Mouse (Mus musculus) neutrophil, adult 5-6 weeks (primary cell): Measurements from ENCODE around the gene Samhd1. TPM values are rescaled to one million over a fixed set of nuclear protein-coding genes. Genes with fewer than 3 reads are reported as not detected.

Experiments
- ATAC-seq: fragments of 151-379, 151-347 bp; 2 replicates; pipeline ENCODE4 v1.8.0; 2017; ENCODE audit warnings: mild to moderate bottlenecking, moderate TSS enrichment; ENCODE audit not compliant: insufficient number of reproducible peaks, poor library complexity, low FRiP score, severe bottlenecking; ENCODE audit errors: extremely low read depth
- total RNA-seq: library from RNA; stranded (forward); fragments of 200-1000 nt; gene quantifications from 2 replicates; pipeline ENCODE4 v1.2.3, GENCODE M21; 2017

Gene Samhd1
- total RNA-seq, 1 experiment from 2014 or later: 1,994 TPM

GRCm38 (mm10) chr2:157060557-157061305, 74.3 kb downstream of the Samhd1 start:
- no peak for ATAC-seq

DNA sequence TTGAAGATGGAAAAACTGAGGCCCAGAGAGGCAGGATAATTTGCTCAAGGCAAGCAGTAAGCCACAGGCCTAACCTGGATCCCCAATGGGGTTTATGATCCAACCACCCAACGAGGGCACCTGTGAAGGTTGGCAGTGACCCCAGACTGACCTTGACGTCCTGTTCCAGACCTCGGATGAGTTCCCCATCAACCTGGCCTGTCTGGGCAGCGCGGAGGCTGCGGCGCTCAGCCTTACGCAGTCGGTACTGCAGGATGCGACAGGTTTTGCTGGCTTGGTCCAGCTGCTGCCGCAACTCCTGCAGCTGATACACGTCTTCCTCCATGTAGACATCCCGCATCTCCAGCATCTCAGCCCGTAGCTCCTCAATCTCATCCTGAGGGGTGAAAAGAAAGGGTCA, 75.0 kb downstream of the Samhd1 start:
- no peak for ATAC-seq

- no peak for ATAC-seq
Observed at GRCm38 (mm10) chr2:157059166-157059565, 75.9 kb downstream of the Samhd1 start.

DNA sequence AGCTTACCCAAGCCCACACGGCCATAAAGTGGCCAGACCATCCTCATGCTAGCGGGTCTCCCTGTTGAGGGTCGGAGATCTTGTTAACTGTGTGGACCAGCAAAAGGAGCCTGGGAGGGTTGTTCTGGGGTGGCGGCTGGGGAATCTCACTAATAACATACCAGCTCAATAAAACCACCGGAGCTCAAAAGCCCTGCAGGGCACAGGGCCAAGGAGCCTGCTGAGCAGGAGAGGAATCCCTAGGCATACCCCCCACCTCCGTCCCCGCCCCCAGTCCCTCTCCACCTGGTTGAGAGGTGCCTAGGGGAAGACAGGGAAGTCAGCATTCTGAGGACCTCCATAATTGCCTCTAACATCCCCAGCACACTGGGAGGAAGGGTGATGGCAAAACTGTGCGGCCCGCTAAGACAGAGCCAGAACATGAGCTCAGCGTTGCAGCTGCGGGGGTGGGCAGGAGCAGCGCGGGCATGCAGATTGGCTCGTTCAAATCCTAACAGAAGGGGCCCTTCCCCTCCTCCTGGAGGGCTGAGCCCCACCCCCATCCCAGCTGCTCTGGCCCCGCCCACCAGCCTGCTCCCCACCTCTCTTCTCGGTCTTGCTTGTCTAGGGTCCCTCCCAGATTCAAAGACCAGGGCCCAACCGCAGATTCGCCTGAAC, 76.6 kb downstream of the Samhd1 start:
- no peak for ATAC-seq

DNA sequence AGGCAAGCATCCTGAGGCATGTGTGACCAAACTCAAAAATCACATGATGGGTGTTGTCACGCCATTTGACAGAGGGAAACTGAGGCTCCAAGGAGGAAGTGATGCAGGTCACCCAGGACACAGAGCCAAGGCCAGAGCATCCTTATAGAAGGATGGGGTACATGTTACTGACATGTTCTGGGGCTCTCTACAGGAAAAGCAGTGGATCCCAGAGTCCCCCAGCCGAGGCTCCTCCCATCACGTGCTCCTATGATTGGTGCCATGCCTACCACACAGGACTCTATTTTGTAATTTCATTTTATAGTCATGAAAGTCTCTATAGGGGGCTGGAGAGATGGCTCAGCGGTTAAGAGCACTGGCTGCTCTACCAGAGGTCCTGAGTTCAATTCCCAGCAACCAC, 77.3 kb downstream of the Samhd1 start:
- no peak for ATAC-seq

DNA sequence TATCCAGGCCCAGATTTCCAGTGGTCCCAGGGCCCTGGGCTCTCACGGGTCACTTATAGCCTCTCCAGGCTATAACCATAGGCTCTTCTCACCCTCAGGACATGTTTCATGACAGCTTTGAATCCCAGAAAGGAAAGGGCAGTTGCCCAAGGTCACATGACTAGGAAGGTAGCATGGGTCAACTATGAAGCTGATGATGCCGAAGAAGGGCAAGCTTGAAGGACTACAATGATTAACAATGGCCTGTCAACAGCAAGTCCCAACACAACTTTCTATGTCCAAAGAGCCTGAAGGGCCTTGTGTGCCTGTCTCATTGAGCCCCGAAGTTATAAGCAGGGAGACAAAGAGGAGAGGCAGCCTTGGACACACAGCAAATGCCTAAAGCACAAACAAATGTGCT, 77.9 kb downstream of the Samhd1 start:
- no peak for ATAC-seq

DNA sequence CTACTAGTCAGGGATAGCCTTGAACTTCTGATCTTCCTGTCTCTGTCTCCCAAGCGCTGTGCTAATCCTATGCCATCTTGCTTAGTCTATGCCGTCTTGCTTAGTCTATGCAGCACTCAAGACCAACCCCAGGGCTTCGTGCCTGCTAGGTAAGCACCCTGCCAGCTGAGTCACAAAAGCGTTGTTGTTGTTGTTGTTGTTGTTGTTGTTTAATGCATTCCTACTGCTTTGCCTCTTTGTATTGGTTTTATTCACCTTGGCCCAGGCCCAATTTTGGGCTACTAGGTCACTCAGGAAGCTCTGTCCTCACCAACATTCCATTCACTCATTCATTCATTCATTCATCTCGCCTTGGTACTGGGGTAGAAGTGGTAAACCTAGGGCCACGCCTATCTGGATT, 79.3 kb downstream of the Samhd1 start:
- ATAC-seq: no peak

DNA sequence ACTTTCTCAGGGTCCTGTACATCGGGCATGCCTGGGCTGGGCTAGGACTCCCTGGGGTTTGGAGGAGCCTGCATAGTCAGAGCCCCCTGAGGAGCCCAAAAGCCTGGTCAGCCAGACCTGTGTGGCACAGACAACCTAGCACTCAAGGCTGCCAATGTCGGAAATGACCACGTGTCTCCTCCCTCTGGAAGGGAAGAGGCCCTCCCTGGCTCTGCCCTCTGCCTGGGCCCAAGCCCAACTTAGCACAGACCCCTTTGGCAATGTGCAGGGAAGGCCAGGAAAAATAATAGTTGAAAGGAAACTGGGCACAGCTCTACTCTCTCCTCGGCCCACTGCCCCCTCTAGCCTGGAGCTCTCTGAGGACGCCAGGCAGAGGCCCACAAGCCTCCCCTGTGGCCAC, 80.2 kb downstream of the Samhd1 start:
- no peak for ATAC-seq

- no peak for ATAC-seq
Observed at GRCm38 (mm10) chr2:157054297-157054696, 80.8 kb downstream of the Samhd1 start.

DNA sequence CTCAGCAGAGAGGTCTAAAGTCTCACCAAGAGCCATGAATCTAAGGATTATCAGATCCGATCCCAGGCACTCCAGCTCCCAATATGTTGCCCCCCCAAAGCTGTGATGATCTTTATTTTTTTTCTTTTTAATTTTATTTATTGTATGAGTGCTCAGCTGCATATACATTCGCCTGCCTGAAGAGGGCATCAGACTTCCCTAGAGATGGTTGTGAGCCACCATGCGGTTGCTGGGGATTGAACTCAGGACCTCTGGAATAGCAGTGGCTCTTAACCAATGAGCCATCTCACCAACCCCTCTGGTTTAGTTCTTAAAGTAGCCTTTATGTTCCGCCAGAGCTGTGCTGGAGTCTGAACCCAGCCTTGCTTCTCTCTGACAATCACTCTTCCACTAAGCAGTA, 81.3 kb downstream of the Samhd1 start:
- no peak for ATAC-seq

GRCm38 (mm10) chr2:157053124-157053523, 81.9 kb downstream of the Samhd1 start:
- ATAC-seq: no peak

DNA sequence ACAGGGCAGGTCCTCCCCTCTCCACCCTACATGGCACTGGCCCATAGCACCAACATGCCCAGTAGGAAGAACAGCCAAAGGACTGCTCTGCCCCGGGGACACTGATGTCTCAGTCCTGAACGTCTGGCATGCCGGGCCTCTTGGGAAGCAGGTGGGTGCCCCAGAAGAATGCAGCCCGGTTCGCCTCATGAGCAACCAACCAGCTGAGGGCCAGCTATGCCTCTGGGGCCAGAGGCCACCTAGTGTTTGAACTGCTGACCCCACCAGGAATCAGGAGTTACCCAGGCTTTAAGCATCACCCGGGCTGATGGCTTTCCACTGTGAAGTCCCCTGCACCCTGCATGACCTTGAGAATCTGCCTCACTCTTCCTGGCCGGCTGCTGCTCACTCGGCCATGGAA, 82.6 kb downstream of the Samhd1 start:
- ATAC-seq: no peak

DNA sequence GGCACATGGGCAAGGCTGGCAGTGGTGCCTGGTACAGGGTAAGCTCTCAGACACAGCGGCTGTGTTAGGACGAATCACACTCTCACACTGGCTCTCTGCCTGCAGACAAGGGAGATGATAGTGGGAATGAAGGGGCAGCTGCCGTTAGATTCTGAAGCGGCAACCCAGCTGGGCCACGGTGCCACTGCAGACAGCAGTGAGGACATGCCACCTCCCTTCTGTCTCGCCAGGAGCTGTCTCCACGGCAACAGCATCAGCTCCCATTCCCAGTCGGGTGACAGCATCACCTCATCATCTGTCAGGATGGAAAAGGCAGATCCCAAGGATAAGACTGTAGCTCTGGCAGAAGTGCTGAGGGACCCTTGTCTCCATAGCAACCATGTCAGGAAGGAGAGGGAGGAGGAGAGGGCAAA, 85.2 kb downstream of the Samhd1 start:
- no peak for ATAC-seq

DNA sequence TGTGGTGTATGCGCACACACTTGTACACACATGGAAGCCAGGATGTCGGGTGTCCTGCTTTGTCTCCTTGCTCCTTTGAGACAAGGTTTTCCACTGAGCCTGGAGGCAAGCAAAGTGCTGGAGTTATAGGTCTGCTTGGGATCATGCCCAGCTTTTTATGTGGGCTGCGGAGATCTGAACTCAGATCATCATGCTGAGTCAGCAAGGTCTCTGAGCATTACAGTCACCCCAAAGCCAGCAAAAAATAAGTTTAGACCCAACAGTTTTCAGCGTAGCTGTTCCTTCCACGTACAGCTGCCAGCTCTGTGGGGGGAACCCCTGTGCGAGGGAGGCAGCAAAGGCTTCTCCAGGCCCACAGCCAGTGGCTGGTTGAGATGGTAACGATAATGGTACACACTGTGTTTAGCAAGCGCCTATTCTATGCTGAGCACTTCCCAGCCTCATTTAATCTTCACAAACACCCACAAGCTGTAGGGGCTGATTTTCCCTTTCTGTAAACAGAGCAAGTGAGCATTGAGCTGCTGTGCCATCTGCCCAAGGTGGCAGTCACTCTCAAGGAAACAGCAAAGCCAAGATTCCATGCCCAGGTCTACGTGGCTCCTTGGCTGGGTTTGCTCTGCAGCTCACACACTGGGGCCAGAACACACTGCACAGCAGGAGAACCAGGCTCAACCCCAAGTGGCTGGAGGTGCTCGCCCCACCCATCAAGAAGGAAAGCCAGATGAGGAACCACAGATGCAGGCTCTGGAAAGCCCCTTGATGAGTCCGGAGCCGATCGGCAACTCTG, 86.5 kb downstream of the Samhd1 start:
- no peak for ATAC-seq

Other genes with a start within 250 kb of the Samhd1 start
- 4.8 and 5.5 TPM in 2 replicates for gene Sla2, start 248.1 kb downstream of the Samhd1 start, total RNA-seq
- 34.4 and 43.1 TPM in 2 replicates for gene Ndrg3, start 143.2 kb downstream of the Samhd1 start, total RNA-seq
- gene Dsn1, start 128.1 kb downstream of the Samhd1 start, total RNA-seq: 11.0 and 14.4 TPM in 2 replicates
- 0.23 and 0.25 TPM in 2 replicates for gene Soga1, start 56.0 kb downstream of the Samhd1 start, total RNA-seq
- not detected in 2 replicates for gene Tldc2, start 48.2 kb downstream of the Samhd1 start, total RNA-seq
- gene Rbl1, start 69.3 kb upstream of the Samhd1 start, total RNA-seq: 30.2 and 34.8 TPM in 2 replicates
- 65.4 and 71.1 TPM in 2 replicates for gene Rpn2, start 143.8 kb upstream of the Samhd1 start, total RNA-seq
- gene Mroh8, start 144.3 kb upstream of the Samhd1 start, total RNA-seq: not detected in 2 replicates
- gene Ghrh, start 212.2 kb upstream of the Samhd1 start, total RNA-seq: not detected in 2 replicates
- 9.5 and 16.5 TPM in 2 replicates for gene Manbal, start 232.3 kb upstream of the Samhd1 start, total RNA-seq